Mouse (Mus musculus) kidney, adult 2 months (tissue): ENCODE data around the gene Ces1b.

Source experiments
- CTCF ChIP-seq: fragments of 200-500 bp; conservative IDR thresholded peaks from 2 replicates; pipeline ENCODE4 v1.5.1; 2011; ENCODE audit warnings: low read depth, mild to moderate bottlenecking, control low read depth, low read length, moderate library complexity, mixed read lengths; ENCODE audit not compliant: insufficient read depth, insufficient read length
- POLR2A ChIP-seq: fragments of 200-500 bp; IDR thresholded peaks from one replicate; pipeline ENCODE4 v1.6.1; 2011; ENCODE audit warnings: low read depth, low read length, control low read depth

- TF ChIP-seq CTCF, result no peak
- TF ChIP-seq POLR2A, result no peak
These were observed 31.7 kb downstream of the Ces1b start, which contains the start of gene Ces1a for GRCm38 (mm10) chr8:93048092-93048491.
